Mouse (Mus musculus) gastrocnemius, adult 18-20 months (tissue): Measurements from ENCODE around the gene Spty2d1. TPM values are rescaled to one million over a fixed set of nuclear protein-coding genes. Genes with fewer than 3 reads are reported as not detected.

Source experiments
- DNase-seq: peaks from one replicate; pipeline ENCODE4 v3.0.0; 2021; ENCODE audit warnings: low spot score
- total RNA-seq, 2 experiments: library from RNA; stranded (reverse); gene quantifications; 2 replicates each; pipeline ENCODE4 v1.2.3; 2021

Spty2d1 gene
- total RNA-seq, 2 experiments from 2014 or later: 4.5 to 4.7 TPM

GRCm38 (mm10) chr7:47023530-47023929 lies 15.3 kb upstream of the Spty2d1 start:
- peak; percentile 79 for DNase-seq

GRCm38 (mm10) chr7:47022482-47022881 lies 14.3 kb upstream of the Spty2d1 start:
- no peak for DNase-seq

DNA sequence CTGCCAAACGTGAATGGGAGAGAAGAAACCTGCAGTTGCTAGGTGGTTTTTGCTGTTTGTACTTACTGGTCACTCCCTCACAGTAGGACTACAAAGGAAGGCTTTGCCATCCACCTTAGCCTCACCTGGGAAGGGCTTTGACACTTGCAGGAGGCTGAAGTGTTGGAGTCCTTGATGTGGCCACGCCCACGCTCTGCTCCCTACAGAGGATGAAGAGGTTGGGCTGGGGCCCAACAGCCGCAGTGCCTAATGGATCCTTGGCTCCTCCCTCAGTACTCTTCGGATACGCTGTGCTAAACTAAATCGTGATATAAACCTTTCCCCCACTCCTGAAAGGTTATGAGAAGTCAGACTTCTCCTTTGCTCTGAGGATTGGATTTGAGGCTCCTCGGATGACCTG lies 12.7 kb upstream of the Spty2d1 start:
- no peak for DNase-seq

GRCm38 (mm10) chr7:47019641-47020040 lies 11.4 kb upstream of the Spty2d1 start:
- DNase-seq: no peak

- DNase-seq: no peak
These were observed 8.9 kb upstream of the Spty2d1 start for GRCm38 (mm10) chr7:47017146-47017545.

- DNase-seq: no peak
These were observed 8.4 kb upstream of the Spty2d1 start for GRCm38 (mm10) chr7:47016602-47017001.

GRCm38 (mm10) chr7:47015390-47016065 lies 7.3 kb upstream of the Spty2d1 start:
- peak; percentile 90 for DNase-seq

DNA sequence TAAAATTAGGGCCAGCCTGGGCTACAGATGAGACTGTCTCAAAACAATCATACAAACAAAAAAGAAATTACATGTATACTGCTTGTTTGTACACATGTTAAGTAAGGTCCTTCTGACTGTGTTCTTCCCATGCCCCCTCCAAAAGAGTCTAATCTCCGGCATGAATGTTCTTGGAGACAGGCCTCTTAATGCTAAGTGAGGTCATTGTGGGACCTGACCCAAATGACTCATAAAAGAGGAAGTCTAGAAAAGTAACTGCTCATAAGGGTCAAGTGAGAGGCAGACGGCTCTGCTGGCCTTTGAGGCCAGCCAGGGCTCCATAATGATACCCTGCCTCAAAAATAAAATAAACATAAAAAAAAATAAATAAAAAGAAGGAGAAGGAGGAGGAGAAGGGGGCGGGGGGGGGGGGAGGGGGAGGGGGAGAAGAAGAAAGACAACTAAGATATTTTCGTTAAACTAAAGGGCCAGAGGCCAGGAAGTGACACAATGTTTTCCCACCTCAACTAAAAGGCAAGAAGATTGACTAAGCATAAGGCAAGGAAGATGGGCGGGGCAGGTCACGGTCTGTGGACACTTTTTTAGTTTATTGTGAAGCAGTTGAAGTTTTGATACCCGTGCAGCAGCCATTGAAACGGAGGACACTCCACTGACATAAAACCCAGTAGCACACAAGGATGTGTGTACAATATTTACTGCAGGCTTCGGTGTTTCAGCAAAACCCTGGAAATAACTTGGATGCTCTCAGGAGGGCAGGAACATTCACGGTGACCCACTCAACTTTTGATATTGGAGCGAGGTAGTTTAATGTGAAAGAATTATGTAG lies 6.6 kb upstream of the Spty2d1 start:
- DNase-seq: peak; percentile 86

DNA sequence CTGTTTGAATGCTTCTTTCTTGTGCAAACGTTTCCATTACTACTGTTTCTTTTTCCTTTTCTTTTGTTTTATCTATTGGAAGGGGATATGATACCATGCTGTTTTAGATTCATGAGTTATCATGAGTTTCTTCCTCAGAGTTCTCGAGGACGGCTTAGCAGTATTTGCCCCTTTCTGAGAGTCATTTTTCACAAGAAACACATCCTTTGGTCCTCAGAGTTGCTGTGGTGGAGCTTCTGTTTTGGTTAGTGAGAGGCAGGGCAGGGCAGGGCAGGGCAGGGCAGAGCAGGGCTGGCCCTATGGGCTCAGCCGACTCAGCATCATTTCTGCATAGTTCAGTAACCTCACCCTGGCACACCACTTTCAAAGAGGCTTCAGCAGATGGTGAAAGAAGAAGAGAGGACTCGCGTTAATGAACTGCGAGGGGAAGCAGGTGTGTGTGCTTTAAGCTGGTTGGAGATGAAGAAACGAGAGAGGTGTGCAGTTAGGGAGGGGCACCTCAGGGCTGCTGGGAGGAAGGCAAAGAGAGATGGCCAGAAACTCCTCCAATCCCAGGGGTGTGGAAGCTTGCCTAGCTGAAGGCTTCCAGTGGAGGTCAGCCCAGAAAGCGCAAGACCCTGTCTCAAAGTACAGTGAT lies 5.0 kb upstream of the Spty2d1 start:
- no peak for DNase-seq

GRCm38 (mm10) chr7:47007818-47008167 lies 418 bp downstream of the Spty2d1 start:
- no peak for DNase-seq

GRCm38 (mm10) chr7:47007109-47007780 lies 966 bp downstream of the Spty2d1 start:
- no peak for DNase-seq

DNA sequence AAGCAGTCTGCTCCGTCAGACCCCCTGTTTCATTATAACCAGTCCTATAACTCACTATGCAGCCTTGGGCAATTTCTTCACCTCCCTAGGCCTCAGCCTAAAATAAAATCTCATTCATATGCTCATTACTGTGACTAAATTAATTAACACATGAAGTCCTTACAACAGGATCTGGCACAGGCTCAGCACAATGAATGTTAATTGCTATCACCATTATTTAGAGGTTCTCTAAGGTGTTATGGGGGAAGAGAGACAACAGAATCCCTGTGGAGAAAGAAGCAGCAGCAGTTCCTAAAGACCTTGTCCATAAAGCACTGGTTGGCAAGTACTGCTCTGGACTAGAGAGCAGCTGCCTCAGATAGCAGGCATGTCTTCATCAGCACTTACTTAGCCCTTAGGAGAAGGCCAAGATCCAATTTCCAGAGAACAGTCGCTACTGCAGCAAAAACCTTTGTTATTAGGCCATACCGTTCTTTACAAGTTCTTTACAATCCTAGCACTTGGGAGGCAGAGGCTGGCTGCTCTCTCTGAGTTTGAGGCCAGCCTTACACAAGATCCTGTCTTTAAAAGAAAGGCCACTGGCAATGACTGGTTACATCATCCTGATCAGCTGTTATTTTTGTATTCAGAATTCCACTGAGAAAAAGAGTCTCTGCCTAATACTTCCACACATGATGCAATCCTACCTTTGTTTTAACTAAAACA lies 4.6 kb downstream of the Spty2d1 start:
- no peak for DNase-seq

DNA sequence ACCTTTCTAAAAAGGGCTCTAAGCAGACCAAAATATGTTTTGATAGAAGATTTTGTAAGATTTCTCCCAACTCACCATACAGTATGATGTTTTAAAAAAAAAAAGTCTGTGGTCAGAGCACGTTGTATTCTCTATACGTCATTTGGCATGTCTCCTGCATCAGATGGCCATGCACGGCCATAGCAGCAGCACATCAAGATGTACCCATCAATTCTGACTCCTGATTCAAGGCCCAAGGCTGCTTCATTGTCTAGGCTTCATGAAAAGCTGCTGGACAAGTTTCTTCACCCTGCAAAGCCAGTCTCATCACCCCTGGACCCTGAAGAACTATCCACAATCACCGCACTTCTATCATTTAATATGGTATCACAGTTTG lies 6.3 kb downstream of the Spty2d1 start:
- DNase-seq: no peak

GRCm38 (mm10) chr7:47001125-47001899 lies 6.9 kb downstream of the Spty2d1 start:
- DNase-seq: no peak

DNA sequence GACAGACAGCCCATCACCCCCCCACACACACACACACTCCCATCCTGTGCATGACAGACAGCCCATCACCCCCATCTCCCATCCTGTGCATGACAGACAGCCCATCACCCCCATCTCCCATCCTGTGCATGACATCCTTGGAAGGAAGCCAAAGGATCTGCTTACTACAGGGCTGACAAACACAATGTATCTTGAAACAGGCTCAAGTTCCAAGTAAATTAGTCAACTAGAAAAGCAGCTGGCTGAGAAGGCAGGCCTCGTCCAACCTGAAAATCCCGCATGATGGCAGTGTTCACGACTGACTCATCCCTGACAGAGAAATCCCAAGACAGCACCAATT lies 7.6 kb downstream of the Spty2d1 start:
- no peak for DNase-seq

DNA sequence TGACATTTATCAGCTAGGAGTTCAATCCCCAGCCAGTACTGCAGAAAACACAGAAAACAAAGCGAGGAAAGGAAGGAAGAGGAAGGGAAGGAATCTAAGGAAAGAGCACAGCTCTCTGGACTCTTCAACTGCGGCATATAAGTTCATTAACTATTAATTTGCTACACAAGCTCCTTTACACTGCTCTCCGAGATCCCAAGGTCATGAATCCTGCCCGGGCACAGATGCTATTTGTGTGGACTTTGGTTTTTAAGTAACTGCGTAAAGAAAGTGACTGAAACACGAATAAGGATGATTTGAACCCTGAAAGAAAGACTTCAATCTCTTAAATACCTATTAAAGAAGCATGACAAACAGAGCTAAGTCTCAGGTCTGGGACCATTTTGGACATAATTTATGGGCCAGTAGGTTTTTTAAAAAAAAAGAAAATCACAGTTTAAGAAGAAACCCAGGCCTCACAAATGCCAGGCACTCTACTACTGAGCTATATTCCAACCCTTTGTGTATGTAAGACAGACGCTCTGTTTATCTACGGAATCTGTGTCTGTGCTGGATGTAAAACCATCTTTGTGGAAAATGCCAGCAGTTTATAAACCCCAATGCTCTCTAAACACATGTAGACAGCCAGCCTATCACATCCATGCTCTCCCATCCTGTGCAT lies 8.1 kb downstream of the Spty2d1 start:
- no peak for DNase-seq

DNA sequence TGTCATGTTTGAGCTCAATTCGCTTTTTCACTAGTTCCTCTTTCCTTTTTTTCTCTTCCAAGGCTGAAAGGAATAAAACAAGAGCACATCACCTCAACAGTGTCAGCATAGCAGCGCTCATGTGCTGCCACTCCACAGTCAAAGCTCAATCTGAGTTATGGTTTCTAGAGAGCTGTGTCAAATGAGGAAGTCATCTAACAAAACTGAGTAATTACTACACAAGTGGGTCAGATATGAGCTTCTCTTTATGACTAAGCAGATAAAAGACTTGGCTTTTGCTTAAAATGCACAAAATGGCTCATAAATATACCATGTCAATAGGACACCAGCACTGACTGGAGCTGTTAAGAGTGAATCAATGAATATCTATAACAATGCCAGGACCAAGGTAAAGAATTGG lies 9.3 kb downstream of the Spty2d1 start:
- no peak for DNase-seq

GRCm38 (mm10) chr7:46997644-46998395 lies 10.4 kb downstream of the Spty2d1 start:
- DNase-seq: peak; percentile 33

GRCm38 (mm10) chr7:46997008-46997407 lies 11.2 kb downstream of the Spty2d1 start:
- no peak for DNase-seq
